Mouse (Mus musculus): Measurements from ENCODE around the gene Gm29427.

The Gm29427 gene

GRCm38 (mm10) chr1:130731741-130732337, 16.2 kb upstream of the Gm29427 start, which contains the start of gene AA986860:
Gene AA986860 (plus strand): TSS chr1:130731976.
- in situ Hi-C loops (cut with MboI, MseI): no loop called here

GRCm38 (mm10) chr1:130729153-130729552, 13.6 kb upstream of the Gm29427 start, which contains the start of gene Pfkfb2:
Gene Pfkfb2 (minus strand): TSS chr1:130729253.
- in situ Hi-C loops (cut with MboI, MseI): loop anchor here in 1 of 2 experiments (10.0 kb wide), 1 partner anchor 1176 kb away; no protein-coding TSS in a partner anchor

GRCm38 (mm10) chr1:130728708-130729107, 13.1 kb upstream of the Gm29427 start:
- in situ Hi-C loops (cut with MboI, MseI): loop anchor here in 1 of 2 experiments (10.0 kb wide), 1 partner anchor 1176 kb away; no protein-coding TSS in a partner anchor

- in situ Hi-C loops (cut with MboI, MseI): loop anchor here in 1 of 2 experiments (10.0 kb wide), 1 partner anchor 1177 kb away; no protein-coding TSS in a partner anchor
Observed at GRCm38 (mm10) chr1:130728070-130728469, 12.5 kb upstream of the Gm29427 start.

- in situ Hi-C loops (cut with MboI, MseI): loop anchor here in 1 of 2 experiments (10.0 kb wide), 1 partner anchor 1178 kb away; no protein-coding TSS in a partner anchor
Observed at GRCm38 (mm10) chr1:130726396-130726795, 10.8 kb upstream of the Gm29427 start.

- in situ Hi-C loops (cut with MboI, MseI): loop anchor here in 1 of 2 experiments (10.0 kb wide), 1 partner anchor 1181 kb away; no protein-coding TSS in a partner anchor
Observed at GRCm38 (mm10) chr1:130724206-130724605, 8.6 kb upstream of the Gm29427 start.

GRCm38 (mm10) chr1:130717291-130717871, 1.8 kb upstream of the Gm29427 start, which contains the start of gene Yod1:
Gene Yod1 (plus strand): TSS chr1:130717327.
- in situ Hi-C loops (cut with MboI, MseI): no loop called here

GRCm38 (mm10) chr1:130716513-130717290, 1.1 kb upstream of the Gm29427 start:
- in situ Hi-C loops (cut with MboI, MseI): no loop called here

GRCm38 (mm10) chr1:130716218-130716512, 566 bp upstream of the Gm29427 start:
- in situ Hi-C loops (cut with MboI, MseI): no loop called here

- in situ Hi-C loops (cut with MboI, MseI): no loop called here
Observed at GRCm38 (mm10) chr1:130714046-130714445, 1.6 kb downstream of the Gm29427 start.

- in situ Hi-C loops (cut with MboI, MseI): no loop called here
Observed at GRCm38 (mm10) chr1:130710283-130711080, 5.1 kb downstream of the Gm29427 start.

GRCm38 (mm10) chr1:130703613-130704012, 12.0 kb downstream of the Gm29427 start:
- in situ Hi-C loops (cut with MboI, MseI): no loop called here

- in situ Hi-C loops (cut with MboI, MseI): no loop called here
Observed at GRCm38 (mm10) chr1:130701976-130702375, 13.6 kb downstream of the Gm29427 start.

GRCm38 (mm10) chr1:130699937-130700633, 15.5 kb downstream of the Gm29427 start:
- in situ Hi-C loops (cut with MboI, MseI): no loop called here

- in situ Hi-C loops (cut with MboI, MseI): no loop called here
Observed at GRCm38 (mm10) chr1:130698601-130699000, 17.0 kb downstream of the Gm29427 start.

GRCm38 (mm10) chr1:130683905-130684304, 31.7 kb downstream of the Gm29427 start:
- in situ Hi-C loops (cut with MboI, MseI): no loop called here

GRCm38 (mm10) chr1:130681656-130682413, 33.8 kb downstream of the Gm29427 start:
- in situ Hi-C loops (cut with MboI, MseI): no loop called here

GRCm38 (mm10) chr1:130681075-130681474, 34.5 kb downstream of the Gm29427 start:
- in situ Hi-C loops (cut with MboI, MseI): no loop called here

GRCm38 (mm10) chr1:130678551-130678950, 37.0 kb downstream of the Gm29427 start:
- in situ Hi-C loops (cut with MboI, MseI): no loop called here

GRCm38 (mm10) chr1:130663576-130663975, 52.0 kb downstream of the Gm29427 start:
- in situ Hi-C loops (cut with MboI, MseI): loop anchor here in 1 of 2 experiments (10.0 kb wide), 1 partner anchor 769 kb away; no protein-coding TSS in a partner anchor
